8 mouse cellular contexts compared by ENCODE assay signal in genomic region chr7:96817030-96817674, GRCm38 (mm10).
DNase-seq lines count a peak whose midpoint lies in the region; ATAC-seq and TF ChIP-seq lines count a peak whose summit lies in the region.

No protein-coding gene starts in this region.

- WGBS in midbrain, embryonic 11.5 days, result 48% methylated on average over 6 of the region's 6 CpGs
- 44% methylated on average over 6 of the region's 6 CpGs for WGBS in midbrain, postnatal 0 days
- WGBS in heart, embryonic 10.5 days, result 28% methylated on average over 6 of the region's 6 CpGs
- 44% methylated on average over 6 of the region's 6 CpGs for WGBS in midbrain, embryonic 12.5 days

- H3K27ac ChIP-seq in midbrain, embryonic 11.5 days (ENCODE audit: low read depth, low read length), result no peak overlapping the region
- H3K27ac ChIP-seq in midbrain, postnatal 0 days (ENCODE audit: low read depth, low read length), result no peak overlapping the region
- peak overlapping the region; percentile 23; the same call in 1 of the 2 replicates for H3K27ac ChIP-seq in heart, embryonic 10.5 days
- peak overlapping the region; percentile 52 for H3K27ac ChIP-seq in midbrain, embryonic 12.5 days (replicated peaks)

- TF ChIP-seq CTCF in midbrain, postnatal 0 days (IDR thresholded peaks at IDR 0.05), result no peak

- H3K27me3 ChIP-seq in midbrain, embryonic 11.5 days (ENCODE audit: control insufficient read depth, insufficient read depth, low read length), result no peaks in the 10 kb centered on the region
- H3K27me3 ChIP-seq in midbrain, postnatal 0 days (ENCODE audit: insufficient read depth, low read length), result no peaks in the 10 kb centered on the region
- H3K27me3 ChIP-seq in heart, embryonic 10.5 days (ENCODE audit: insufficient read depth, poor library complexity, severe bottlenecking), result no peaks in the 10 kb centered on the region
- H3K27me3 ChIP-seq in midbrain, embryonic 12.5 days, result no peaks in the 10 kb centered on the region

- peaks cover 13% of the 10 kb centered on the region for H3K4me1 ChIP-seq in midbrain, embryonic 11.5 days (ENCODE audit: control insufficient read depth, insufficient read depth, low read length)
- H3K4me1 ChIP-seq in midbrain, postnatal 0 days (ENCODE audit: insufficient read depth, low read length), result peaks cover 2% of the 10 kb centered on the region; the same call in 1 of the 2 replicates
- H3K4me1 ChIP-seq in heart, embryonic 10.5 days, result peaks cover 17% of the 10 kb centered on the region
- H3K4me1 ChIP-seq in midbrain, embryonic 12.5 days, result peaks cover 19% of the 10 kb centered on the region

- DNase-seq in frontal cortex, postnatal 25 days (ENCODE audit: low spot score in 2 of 2), result no peak
- DNase-seq in midbrain, embryonic 11.5 days (ENCODE audit: low spot score, missing footprints), result no peak
- no peak for DNase-seq in midbrain, postnatal 0 days (ENCODE audit: low spot score)
- no peak for DNase-seq in heart, embryonic 10.5 days (ENCODE audit: low spot score)
- DNase-seq in thymus, postnatal 4 days, result no peak

- no peak overlapping the region for H3K4me2 ChIP-seq in midbrain, embryonic 11.5 days
- H3K4me2 ChIP-seq in midbrain, postnatal 0 days (ENCODE audit: low read depth, low read length, poor library complexity, severe bottlenecking), result no peak overlapping the region
- H3K4me2 ChIP-seq in midbrain, embryonic 12.5 days (replicated peaks), result no peak overlapping the region

- H3K9ac ChIP-seq in midbrain, embryonic 11.5 days (ENCODE audit: low read length), result no peak overlapping the region
- H3K9ac ChIP-seq in midbrain, postnatal 0 days (replicated peaks; ENCODE audit: low read length, poor library complexity, severe bottlenecking), result no peak overlapping the region
- H3K9ac ChIP-seq in midbrain, embryonic 12.5 days (replicated peaks), result no peak overlapping the region

- peak; percentile 66 for ATAC-seq in frontal cortex, adult (ENCODE audit: low TSS enrichment)
- ATAC-seq in midbrain, embryonic 11.5 days (ENCODE audit: low FRiP score), result peak; percentile 67
- no peak for ATAC-seq in midbrain, postnatal 0 days (ENCODE audit: low FRiP score)
- no peak for ATAC-seq in midbrain, embryonic 12.5 days (ENCODE audit: low FRiP score, low read depth)
- ATAC-seq in inflammation-experienced regulatory T-cells, adult 6 months, result no peak

- H3K36me3 ChIP-seq in midbrain, embryonic 11.5 days (ENCODE audit: control insufficient read depth, insufficient read depth, low read length), result no peaks in the 10 kb centered on the region
- H3K36me3 ChIP-seq in midbrain, postnatal 0 days (ENCODE audit: insufficient read depth, low read length), result no peaks in the 10 kb centered on the region; the same call in 1 of the 2 replicates
- no peaks in the 10 kb centered on the region for H3K36me3 ChIP-seq in heart, embryonic 10.5 days
- H3K36me3 ChIP-seq in midbrain, embryonic 12.5 days, result 0 out of 2 replicates have a peak, but pooled peaks cover under 1% of the 10 kb centered on the region

- no peak overlapping the region for H3K4me3 ChIP-seq in midbrain, embryonic 11.5 days (ENCODE audit: low read depth, low read length)
- H3K4me3 ChIP-seq in midbrain, postnatal 0 days (ENCODE audit: low read depth, low read length), result no peak overlapping the region
- no peak overlapping the region for H3K4me3 ChIP-seq in heart, embryonic 10.5 days
- no peak overlapping the region for H3K4me3 ChIP-seq in midbrain, embryonic 12.5 days

- no peaks in the 10 kb centered on the region for H3K9me3 ChIP-seq in midbrain, embryonic 11.5 days (ENCODE audit: control insufficient read depth, low read length)
- no peaks in the 10 kb centered on the region for H3K9me3 ChIP-seq in midbrain, postnatal 0 days (ENCODE audit: low read length)
- no peaks in the 10 kb centered on the region for H3K9me3 ChIP-seq in heart, embryonic 10.5 days
- H3K9me3 ChIP-seq in midbrain, embryonic 12.5 days, result no peaks in the 10 kb centered on the region

Comparison
In these comparisons a context has a peak if more than half of its experiments do, and no peak if none do; other contexts are left out.
1. ATAC-seq: peak in frontal cortex, adult (single experiment) and midbrain, embryonic 11.5 days (single experiment); none in midbrain, postnatal 0 days (single experiment), midbrain, embryonic 12.5 days (single experiment) and inflammation-experienced regulatory T-cells, adult 6 months (single experiment).
2. H3K27ac ChIP-seq: peak in heart, embryonic 10.5 days (single experiment) and midbrain, embryonic 12.5 days (single experiment); none in midbrain, embryonic 11.5 days (single experiment) and midbrain, postnatal 0 days (single experiment).